Mouse (Mus musculus) embryonic facial prominence, embryonic 10.5 days (tissue): ENCODE measurements around the gene Ranbp9. TPM values are rescaled to one million over a fixed set of nuclear protein-coding genes. Genes with fewer than 3 reads are reported as not detected.

Source experiments
- DNase-seq: peaks from one replicate; pipeline ENCODE4 v3.0.0-alpha.2; 2017; ENCODE audit warnings: low spot score
- H3K27ac ChIP-seq: fragments of 300-500 bp; sonication (generic); replicated peaks from 2 replicates; pipeline ENCODE4 v1.5.1; 2016; ENCODE audit warnings: mild to moderate bottlenecking
- H3K27me3 ChIP-seq: fragments of 300-500 bp; sonication (generic); replicated peaks from 2 replicates; pipeline ENCODE4 v1.6.1; 2016; ENCODE audit warnings: low read depth, mild to moderate bottlenecking; ENCODE audit not compliant: poor library complexity, severe bottlenecking
- H3K36me3 ChIP-seq: fragments of 300-500 bp; sonication (generic); replicated peaks from 2 replicates; pipeline ENCODE4 v1.6.1; 2016; ENCODE audit warnings: mild to moderate bottlenecking, moderate library complexity
- H3K4me1 ChIP-seq: fragments of 300-500 bp; sonication (generic); 2 replicates; pipeline ENCODE4 v1.6.1; 2016
- H3K4me3 ChIP-seq: fragments of 300-500 bp; sonication (generic); 2 replicates; pipeline ENCODE4 v1.5.1; 2016; ENCODE audit warnings: mild to moderate bottlenecking, moderate library complexity
- H3K9me3 ChIP-seq: fragments of 300-500 bp; sonication (generic); 2 replicates; pipeline ENCODE4 v1.6.1; 2016; ENCODE audit warnings: mild to moderate bottlenecking
- WGBS: fragments of 180-500 bp; shearing (Covaris S2); methylation state at CpG from one replicate; pipeline ENCODE4 v1.1.7; 2016; 5-methylcytosine and 5-hydroxymethylcytosine counted together
- polyA plus RNA-seq: library from polyadenylated mRNA; unstranded; fragments of >200 nt; fragmentation: Nextera tagmentation; extraction: Ambion mirVana; gene quantifications from 2 replicates; pipeline ENCODE4 v1.2.1, GENCODE M21; 2016

Ranbp9 gene
- polyA plus RNA-seq, 1 experiment from 2014 or later: 8.0 TPM

DNA sequence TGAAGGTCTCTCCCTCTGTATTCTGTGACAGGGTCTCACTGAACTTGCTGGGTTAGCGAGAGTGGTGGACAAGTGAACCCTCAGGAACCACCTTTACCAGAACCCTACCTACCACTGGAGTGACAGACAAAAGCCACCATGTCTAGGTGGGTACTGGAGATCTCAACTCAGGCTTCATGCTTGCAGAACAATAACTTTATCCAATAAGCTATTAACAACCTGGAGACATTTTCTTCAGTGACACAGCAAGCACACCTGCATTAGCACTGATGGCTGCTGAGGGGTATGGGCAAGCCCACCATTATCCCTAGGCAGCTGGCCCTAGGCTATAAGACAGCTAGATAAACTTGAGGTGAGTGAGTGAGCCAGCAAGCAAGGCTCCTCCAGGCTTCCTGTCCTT, 40.7 kb downstream of the Ranbp9 start:
- Histone ChIP-seq H3K27ac (no peak overlapping the region), H3K4me1 (no peaks in the 10 kb centered on the region), H3K36me3 (no peaks in the 10 kb centered on the region; the same call in 1 of the 2 replicates), H3K27me3 (no peaks in the 10 kb centered on the region), H3K9me3 (peaks cover 4% of the 10 kb centered on the region; the same call in 1 of the 2 replicates), H3K4me3 (no peak overlapping the region)
- no peak for DNase-seq
- 91% methylated on average over 1 of the region's 1 CpGs for WGBS

DNA sequence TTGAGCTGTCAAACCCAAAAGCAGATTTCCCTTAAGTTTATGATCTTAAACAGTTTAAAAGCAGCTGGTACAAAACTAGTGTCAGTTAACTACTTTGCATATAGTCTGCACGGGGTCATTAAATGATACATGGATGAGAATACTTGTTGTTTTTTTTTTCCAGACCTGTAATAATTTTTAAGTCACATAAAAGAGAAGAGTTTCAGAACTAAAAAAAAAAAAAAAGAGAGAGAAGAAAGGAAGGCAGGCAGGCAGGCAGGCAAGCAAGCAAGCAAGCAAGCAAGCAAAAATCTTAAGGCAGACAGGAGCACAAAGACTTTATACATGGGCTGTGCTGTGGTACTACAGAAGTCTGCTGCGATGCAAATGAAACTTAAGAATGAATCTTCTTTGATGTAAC, 47.7 kb downstream of the Ranbp9 start:
- no peaks in the 10 kb centered on the region for H3K4me1 ChIP-seq
- H3K27ac ChIP-seq: no peak overlapping the region
- H3K27me3 ChIP-seq: no peaks in the 10 kb centered on the region
- H3K9me3 ChIP-seq: peaks cover 4% of the 10 kb centered on the region; the same call in 1 of the 2 replicates
- no peak overlapping the region for H3K4me3 ChIP-seq
- WGBS: 91% methylated on average over 2 of the region's 2 CpGs
- no peak for DNase-seq
- peaks cover 18% of the 10 kb centered on the region for H3K36me3 ChIP-seq

DNA sequence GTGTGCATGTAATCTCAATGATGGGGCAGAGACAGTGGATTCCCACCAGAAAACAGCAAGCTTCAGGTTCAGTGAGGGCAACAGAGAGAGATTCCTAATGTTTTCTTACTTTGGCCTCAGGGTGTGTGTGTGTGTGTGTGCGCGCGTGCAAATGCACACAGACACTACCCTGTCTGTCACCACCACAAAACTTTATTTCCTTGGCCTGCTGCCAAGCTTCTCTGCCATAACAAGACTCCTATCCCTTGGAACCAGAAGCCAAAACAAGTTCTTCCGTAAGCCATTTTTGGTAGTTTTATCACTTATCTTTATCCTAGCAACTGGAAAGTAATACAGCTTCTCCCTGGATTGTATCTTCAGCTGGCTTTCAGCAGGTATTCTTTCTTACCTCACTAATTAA, 52.6 kb downstream of the Ranbp9 start:
- DNase-seq: no peak
- WGBS: 98% methylated on average over 4 of the region's 4 CpGs

DNA sequence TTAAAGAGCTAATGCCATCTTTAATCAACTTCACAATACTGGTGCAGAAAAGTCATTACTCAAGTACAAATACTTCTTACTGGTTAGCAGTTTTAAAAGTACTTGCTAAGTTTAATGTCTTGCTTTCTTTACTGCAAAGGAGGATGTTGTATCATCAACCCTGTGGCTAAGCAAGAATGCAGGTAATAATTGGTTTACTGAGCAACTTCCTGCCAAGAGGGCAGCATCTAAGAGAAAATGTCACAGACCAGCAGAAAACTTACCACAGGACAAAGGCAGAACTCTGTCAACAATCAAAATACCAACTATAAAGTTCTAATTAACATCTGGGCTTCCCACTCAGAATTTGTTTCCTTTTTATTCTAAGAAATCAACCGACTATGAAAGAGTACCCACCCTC, 65.8 kb downstream of the Ranbp9 start:
- Histone ChIP-seq H3K9me3 (no peaks in the 10 kb centered on the region), H3K27me3 (no peaks in the 10 kb centered on the region), H3K27ac (no peak overlapping the region), H3K36me3 (peaks cover 97% of the 10 kb centered on the region), H3K4me3 (no peak overlapping the region), H3K4me1 (no peaks in the 10 kb centered on the region)
- DNase-seq: no peak
- 84% methylated on average over 1 of the region's 1 CpGs for WGBS

More for the DNA sequence above, 52.6 kb downstream of the Ranbp9 start:
- no peaks in the 10 kb centered on the region for H3K4me1 ChIP-seq
- H3K27ac ChIP-seq: no peak overlapping the region
- no peak overlapping the region for H3K4me3 ChIP-seq
- no peaks in the 10 kb centered on the region for H3K27me3 ChIP-seq
- peaks cover 46% of the 10 kb centered on the region for H3K36me3 ChIP-seq
- H3K9me3 ChIP-seq: no peaks in the 10 kb centered on the region

DNA sequence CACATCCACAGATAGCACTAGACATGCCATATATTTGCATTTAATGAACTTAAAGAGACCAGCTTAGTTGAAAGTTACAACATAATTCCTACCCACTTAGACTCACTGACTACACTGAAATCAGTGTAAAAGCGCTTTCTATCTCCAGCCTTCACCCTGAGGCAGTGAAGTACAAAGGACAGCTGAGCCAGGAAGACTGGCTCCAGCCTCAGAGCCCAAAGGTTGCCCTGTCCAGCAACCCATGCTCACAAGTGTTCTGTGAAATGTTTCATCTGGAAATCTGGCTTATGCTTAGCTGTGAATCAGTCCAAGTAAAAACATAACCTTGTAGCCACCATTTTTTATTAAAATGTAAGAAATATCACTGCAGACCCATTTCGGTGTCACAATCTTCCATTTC, 67.5 kb downstream of the Ranbp9 start:
- Histone ChIP-seq H3K27ac (no peak overlapping the region), H3K4me3 (no peak overlapping the region), H3K27me3 (no peaks in the 10 kb centered on the region), H3K4me1 (no peaks in the 10 kb centered on the region), H3K9me3 (no peaks in the 10 kb centered on the region), H3K36me3 (peaks cover 96% of the 10 kb centered on the region)
- DNase-seq: no peak
- 90% methylated on average over 2 of the region's 2 CpGs for WGBS

DNA sequence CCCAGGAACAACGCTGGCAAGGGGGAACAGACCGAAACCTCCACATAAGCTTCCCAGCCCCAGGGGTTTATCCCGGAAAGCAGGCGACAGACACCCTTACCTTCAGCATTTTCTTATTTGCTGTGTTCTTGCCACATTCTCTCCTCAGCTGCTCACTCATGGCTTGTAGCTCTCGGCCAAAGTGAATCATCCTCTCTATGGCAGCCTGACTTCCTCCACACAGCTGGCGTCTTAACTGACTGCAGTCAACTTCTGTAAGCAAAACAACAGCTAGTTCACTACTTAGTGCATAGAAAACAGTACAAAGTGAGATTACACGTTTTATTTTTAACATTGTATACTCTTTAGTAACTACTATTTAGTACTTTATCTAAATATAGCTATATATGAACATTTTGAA, 68.8 kb downstream of the Ranbp9 start:
- WGBS: 87% methylated on average over 7 of the region's 7 CpGs
- Histone ChIP-seq H3K27me3 (no peaks in the 10 kb centered on the region), H3K9me3 (no peaks in the 10 kb centered on the region), H3K27ac (no peak overlapping the region), H3K4me3 (no peak overlapping the region), H3K36me3 (peaks cover 96% of the 10 kb centered on the region), H3K4me1 (no peaks in the 10 kb centered on the region)
- DNase-seq: no peak

DNA sequence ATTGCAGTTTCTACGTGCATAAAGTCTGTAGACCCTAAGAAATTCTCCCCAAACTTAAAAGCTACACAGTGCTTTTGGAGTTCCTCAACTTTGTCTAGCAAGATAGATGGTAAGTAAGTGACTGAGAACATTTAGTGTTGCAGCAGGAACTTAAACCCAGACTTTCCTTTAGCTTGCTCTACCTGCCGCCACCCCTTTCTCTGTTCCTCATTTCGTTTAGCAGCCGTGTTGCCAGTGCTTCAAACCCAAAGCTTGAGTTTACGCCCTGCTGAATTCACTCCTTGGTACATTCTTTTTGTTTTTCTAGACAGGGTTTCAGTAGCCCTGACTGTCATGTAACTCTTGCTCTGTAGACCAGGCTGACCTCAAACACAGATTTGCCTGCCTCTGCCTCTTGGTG, 81.5 kb downstream of the Ranbp9 start:
- H3K4me1 ChIP-seq: peaks cover 10% of the 10 kb centered on the region
- H3K27me3 ChIP-seq: no peaks in the 10 kb centered on the region
- no peak overlapping the region for H3K27ac ChIP-seq
- H3K36me3 ChIP-seq: peaks cover 76% of the 10 kb centered on the region
- peaks cover 8% of the 10 kb centered on the region; the same call in 1 of the 2 replicates for H3K9me3 ChIP-seq
- DNase-seq: no peak
- 93% methylated on average over 5 of the region's 5 CpGs for WGBS
- peak overlapping the region; percentile 88 for H3K4me3 ChIP-seq

DNA sequence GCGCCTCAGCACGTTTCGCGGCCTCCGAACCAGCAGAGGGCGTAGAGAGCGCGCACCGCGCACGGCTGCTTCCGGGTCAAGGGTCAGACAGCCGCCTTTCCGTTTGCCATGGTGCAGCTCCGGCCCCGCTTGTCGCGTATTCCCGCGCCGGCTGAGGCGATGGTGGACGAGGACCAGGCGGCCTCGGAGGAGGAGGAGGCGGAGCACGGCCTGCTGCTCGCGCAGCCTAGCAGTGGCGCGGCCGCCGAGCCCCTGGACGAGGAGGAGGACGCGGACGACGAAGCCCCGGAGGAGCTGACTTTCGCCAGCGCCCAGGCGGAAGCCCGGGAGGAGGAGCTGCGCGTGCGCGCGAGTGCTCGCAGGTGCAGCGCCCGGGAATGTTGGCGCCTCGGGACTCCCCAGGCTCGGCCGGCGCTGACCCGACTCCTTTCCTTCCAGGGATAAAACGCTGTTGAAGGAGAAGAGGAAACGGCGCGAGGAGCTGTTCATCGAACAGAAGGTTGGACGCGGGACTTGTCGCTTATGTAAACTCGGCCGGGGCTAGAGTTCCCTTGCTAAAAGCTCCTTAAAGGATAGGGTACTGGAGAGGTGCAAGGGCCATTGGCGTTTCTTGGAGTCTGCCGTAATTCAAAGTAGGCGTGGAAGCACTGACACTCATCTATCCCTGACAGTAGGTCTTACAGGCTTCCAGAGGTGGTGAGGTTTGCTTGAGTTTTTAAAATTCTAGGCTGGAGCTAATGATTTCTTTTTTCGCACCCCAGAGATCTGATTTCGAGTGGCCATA, 82.6 kb downstream of the Ranbp9 start, which contains the start of gene Nol7:
TSS of gene Nol7 (plus strand) at position 94 of the 784 bp plus-strand sequence.
- DNase-seq: peak; percentile 96
- H3K27ac ChIP-seq: peak within 1 kb of the TSS; percentile 99
- H3K4me1 ChIP-seq: peaks cover 10% of the 10 kb centered on the region
- peaks cover 8% of the 10 kb centered on the region; the same call in 1 of the 2 replicates for H3K9me3 ChIP-seq
- H3K36me3 ChIP-seq: peaks cover 74% of the 10 kb centered on the region
- peak within 1 kb of the TSS; percentile 88 for H3K4me3 ChIP-seq
- no peaks in the 10 kb centered on the region for H3K27me3 ChIP-seq
- 1% methylated on average over 72 of the region's 72 CpGs for WGBS

DNA sequence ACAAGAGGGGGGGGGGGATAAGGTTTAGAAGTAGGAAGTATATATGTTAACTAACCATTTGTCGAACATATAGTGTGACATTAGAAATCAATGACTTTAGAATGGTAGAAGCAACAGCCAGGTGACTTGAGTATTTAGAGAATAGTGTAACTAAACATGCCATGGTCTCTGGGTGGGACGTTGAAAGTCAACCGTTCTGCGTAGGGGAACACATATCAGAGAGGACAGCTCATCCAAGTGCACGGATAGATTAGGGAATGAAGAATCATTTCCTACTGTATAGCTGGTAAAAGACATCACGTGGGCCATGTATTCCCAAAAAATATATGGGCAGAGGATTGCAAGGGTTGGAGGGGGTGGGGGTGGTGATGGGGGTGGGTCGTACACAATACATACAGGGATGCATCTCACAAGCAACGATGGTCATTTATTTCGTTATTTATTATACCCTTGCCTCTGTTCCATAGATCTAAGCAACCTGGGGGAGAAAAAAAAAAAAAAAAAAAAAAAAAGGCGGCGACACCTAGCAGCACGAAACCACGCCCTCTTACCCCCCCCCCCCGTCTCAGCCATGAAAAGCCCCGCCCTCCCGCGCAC, 83.3 kb downstream of the Ranbp9 start:
- peak overlapping the region; percentile 99 for H3K27ac ChIP-seq
- H3K36me3 ChIP-seq: peaks cover 67% of the 10 kb centered on the region
- WGBS: 47% methylated on average over 15 of the region's 17 CpGs

DNA sequence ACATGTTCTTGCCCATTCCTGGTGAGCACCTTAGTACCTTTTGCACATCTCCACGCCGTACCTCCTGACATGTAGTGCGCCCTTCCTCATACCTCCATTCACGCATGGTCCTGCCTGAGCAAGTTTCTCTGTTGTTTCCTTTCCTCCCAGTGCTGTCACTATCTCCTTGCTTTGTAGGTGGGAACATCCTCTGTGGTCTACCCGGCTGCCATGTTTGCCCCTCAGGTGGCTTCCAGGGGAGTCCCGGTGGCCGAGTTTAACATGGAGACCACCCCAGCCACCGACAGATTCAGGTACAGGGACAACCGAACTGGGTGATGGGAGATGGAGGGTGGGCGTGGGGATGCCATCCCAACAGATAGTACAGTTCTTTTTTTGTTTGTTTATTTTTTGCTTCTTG, 95.8 kb downstream of the Ranbp9 start:
- Histone ChIP-seq H3K27me3 (no peaks in the 10 kb centered on the region), H3K36me3 (peaks cover 37% of the 10 kb centered on the region), H3K4me3 (no peak overlapping the region), H3K4me1 (no peaks in the 10 kb centered on the region), H3K27ac (no peak overlapping the region), H3K9me3 (0 out of 2 replicates have a peak, but pooled peaks cover 4% of the 10 kb centered on the region)
- WGBS: 92% methylated on average over 10 of the region's 10 CpGs
- no peak for DNase-seq

More for the DNA sequence above, 83.3 kb downstream of the Ranbp9 start:
- DNase-seq: no peak
- Histone ChIP-seq H3K4me3 (peak overlapping the region; percentile 88), H3K9me3 (peaks cover 8% of the 10 kb centered on the region; the same call in 1 of the 2 replicates), H3K27me3 (no peaks in the 10 kb centered on the region), H3K4me1 (peaks cover 10% of the 10 kb centered on the region)

DNA sequence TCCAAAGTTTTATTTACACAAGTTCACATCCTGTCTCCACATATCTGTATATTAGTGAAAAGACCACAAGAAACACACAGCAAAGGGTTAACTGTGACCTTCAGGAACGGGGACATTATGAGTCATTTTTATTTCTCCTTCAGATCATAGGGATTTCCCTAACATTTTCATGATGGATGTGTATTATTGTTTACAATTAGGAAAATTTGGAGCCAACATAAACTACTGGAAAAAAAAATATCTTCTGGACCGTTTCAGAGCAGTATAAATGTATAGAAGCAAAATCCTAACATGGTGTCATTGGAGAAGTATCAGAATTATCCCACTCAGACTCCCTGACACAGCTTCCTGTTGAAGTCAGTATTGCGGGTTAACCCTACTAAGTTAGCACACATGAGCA, 101.1 kb downstream of the Ranbp9 start:
- no peaks in the 10 kb centered on the region for H3K4me1 ChIP-seq
- H3K27me3 ChIP-seq: no peaks in the 10 kb centered on the region
- no peak overlapping the region for H3K4me3 ChIP-seq
- DNase-seq: no peak
- H3K27ac ChIP-seq: no peak overlapping the region
- 0 out of 2 replicates have a peak, but pooled peaks cover 2% of the 10 kb centered on the region for H3K9me3 ChIP-seq
- WGBS: 90% methylated on average over 3 of the region's 3 CpGs
- H3K36me3 ChIP-seq: peaks cover 40% of the 10 kb centered on the region

DNA sequence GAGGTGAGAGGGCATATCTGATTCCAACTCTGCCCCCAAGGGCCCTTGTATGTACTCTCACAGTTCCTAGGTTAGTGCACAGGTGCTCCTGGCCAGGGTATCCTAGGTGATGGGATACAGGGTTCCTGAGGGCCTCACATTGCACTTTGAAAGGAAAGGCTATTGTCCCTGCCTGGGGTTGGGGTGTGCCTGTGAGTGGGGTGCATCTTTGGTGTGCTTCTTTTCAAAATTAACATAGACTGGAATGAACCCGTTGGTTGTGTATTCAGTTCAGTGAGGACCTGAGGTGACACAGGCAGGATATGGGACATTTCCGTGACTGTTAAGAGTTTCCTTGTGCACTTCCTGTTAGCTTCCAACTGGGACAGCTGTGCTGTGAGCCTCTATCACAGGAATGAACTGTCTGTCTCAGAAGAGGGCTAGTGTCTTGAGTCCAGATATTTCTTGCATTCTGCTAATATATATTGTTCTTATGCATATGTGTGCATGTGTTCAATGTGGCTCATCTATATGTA, 106.1 kb downstream of the Ranbp9 start:
- H3K4me1 ChIP-seq: peaks cover 7% of the 10 kb centered on the region
- 66% methylated on average over 2 of the region's 2 CpGs for WGBS
- no peak for DNase-seq
- H3K27ac ChIP-seq: no peak overlapping the region
- peaks cover 12% of the 10 kb centered on the region; the same call in 1 of the 2 replicates for H3K9me3 ChIP-seq
- H3K4me3 ChIP-seq: no peak overlapping the region
- H3K36me3 ChIP-seq: peaks cover 51% of the 10 kb centered on the region
- no peaks in the 10 kb centered on the region for H3K27me3 ChIP-seq
